Mouse (Mus musculus) adrenal gland (tissue): ENCODE data around the gene Fam167b.

Experiments used
- intact Hi-C: fragments of 180-260 bp; cut with DNase I; formaldehyde crosslinking; loops from one replicate; pipeline ENCODE4 v1.15.1; 2025

Fam167b gene

GRCm38 (mm10) chr4:129609139-129609631, 30.8 kb upstream of the Fam167b start:
- intact Hi-C loops, result loop anchor here (10.0 kb wide), 1 partner anchor 64 kb away; the partner anchor contains the start of gene Hdac1

DNA sequence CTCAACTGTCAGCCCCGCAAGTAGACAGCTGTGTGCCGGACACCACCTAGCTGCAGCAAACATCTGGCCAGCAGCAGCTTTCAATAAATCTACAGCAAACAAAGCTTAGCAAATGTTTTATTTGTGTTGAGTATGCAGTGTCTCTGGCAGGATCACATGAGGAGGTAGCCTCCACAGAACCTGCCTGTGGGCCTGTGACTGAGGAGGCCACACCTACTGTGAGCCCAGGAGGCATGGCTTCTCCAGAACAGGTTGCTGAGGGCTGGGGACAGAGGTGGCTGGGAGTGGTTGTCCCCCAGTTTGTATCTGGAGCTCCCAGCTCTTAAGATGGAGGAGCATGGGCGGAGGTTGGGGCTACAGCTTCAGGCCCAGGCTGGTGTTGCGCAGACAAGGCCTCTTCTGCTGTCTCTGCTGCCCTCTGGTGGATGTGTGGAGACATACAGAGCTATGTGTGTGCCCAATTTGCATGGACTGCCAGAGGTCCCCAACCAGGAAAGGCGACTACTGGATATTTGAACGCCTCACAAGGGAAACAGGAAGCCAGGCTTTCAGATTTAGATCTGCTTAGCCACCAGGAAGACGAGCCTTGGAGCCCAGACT, 30.2 kb upstream of the Fam167b start:
- intact Hi-C loops, result loop anchor here (10.0 kb wide), 1 partner anchor 64 kb away; the partner anchor contains the start of gene Hdac1

DNA sequence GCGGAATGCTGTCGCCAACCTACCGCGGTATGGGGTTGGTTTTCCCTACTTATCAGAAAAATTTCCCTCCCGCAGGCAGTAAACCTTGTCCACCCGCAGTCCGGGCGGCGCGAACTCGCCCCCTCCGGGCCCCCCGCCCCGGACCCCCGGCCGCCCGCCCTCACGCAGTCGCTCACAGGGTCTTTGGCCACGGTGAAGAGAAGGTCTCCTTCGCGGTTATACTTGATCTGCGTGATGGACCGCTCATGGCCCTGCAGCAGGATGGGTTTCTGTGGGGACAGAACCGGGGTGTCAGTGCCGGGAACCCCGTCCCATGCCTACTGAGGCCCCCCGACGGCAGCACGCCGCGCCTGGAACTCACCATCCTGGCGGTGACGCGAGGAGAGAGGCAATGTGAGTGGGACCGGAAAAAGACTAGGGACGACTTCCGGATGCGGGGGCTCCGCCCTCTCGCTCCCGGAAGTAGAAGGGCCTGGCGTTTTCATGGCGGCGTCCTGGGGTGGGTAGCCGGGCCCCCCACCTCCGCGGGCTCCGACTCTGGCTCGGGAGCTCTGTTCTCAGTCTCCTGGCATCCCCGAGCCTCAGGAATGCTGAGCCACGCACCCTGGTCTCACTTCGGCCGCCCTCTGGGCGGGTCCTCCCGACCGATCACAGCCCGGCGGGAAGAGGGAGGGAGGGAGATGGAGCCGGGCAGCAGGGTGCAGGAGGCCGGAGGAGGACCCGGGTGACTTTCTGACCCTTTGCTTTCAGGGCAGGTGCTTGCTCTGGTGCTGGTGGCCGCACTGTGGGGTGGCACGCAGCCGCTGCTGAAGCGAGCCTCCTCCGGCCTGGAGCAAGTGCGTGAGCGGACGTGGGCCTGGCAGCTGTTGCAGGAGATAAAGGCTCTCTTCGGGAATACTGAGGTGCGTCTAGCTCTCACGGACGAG, 22.1 kb upstream of the Fam167b start, which contains the start of the genes Eif3i and Tmem234:
TSS of gene Eif3i (minus strand) at position 416 of the 926 bp plus-strand sequence.
TSS of gene Tmem234 (plus strand) at position 436 of the 926 bp plus-strand sequence.
- intact Hi-C loops, result loop anchor here (10.0 kb wide), 1 partner anchor 56 kb away; the partner anchor contains the start of gene Hdac1

GRCm38 (mm10) chr4:129588865-129589264, 10.5 kb upstream of the Fam167b start:
- intact Hi-C loops, result no loop called here

- intact Hi-C loops, result no loop called here
These were observed 8.6 kb upstream of the Fam167b start for GRCm38 (mm10) chr4:129586943-129587342.

GRCm38 (mm10) chr4:129585773-129586172, 7.4 kb upstream of the Fam167b start:
- intact Hi-C loops, result no loop called here

DNA sequence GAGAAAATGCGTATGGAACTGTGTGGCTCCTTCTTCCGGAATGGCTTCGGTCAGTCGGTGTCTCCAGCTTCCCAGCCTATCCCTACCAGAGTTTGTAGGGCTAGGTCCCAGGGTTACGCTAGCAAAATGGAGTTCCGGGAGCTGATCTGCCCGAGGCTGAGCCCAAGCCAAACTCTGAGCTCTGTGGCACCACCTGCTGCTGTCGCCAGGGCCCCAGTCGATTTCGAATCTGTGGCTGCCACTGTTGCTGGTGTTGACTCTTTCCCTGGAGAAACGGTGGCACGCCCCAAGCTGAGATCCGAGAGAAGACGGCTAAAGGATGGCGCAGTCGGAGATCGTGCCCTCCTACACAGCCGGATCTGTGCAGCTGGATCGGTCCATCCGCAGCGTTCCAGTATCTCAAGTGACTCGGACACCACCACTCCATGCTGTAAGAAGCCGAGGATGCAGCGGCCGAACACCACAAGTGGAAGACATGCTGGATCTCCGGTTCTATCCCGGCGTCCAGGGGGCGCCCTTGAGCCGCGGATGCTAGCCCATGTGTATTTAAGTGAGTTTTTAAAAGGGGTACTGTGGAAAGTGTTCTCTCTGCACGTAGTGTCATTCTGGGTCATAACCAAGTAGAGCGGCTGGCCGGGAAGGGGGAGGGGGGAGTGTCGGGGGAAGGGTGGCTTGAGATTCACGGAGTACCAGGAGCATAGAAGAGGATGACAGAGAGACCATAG, 6.7 kb upstream of the Fam167b start:
- intact Hi-C loops, result no loop called here

DNA sequence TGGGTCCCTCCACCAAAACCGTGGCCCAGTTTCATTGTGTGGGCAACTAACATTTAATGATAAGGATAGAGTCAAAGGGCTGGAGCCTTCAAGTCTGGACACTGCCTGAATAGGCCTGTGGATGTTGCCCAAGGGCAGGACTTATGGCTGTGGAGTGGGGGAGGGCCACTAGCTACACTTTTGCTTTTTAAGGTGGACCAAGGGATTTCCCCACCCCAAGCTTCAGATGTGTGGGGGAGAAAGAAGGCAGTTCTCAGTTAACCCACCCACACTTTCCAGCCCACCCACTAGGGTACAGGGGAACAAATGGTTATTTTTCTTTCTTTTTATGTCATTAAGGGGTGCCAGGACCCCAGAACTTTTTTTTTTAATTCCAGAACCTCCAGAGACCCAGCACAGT, 6.0 kb upstream of the Fam167b start:
- intact Hi-C loops, result no loop called here

DNA sequence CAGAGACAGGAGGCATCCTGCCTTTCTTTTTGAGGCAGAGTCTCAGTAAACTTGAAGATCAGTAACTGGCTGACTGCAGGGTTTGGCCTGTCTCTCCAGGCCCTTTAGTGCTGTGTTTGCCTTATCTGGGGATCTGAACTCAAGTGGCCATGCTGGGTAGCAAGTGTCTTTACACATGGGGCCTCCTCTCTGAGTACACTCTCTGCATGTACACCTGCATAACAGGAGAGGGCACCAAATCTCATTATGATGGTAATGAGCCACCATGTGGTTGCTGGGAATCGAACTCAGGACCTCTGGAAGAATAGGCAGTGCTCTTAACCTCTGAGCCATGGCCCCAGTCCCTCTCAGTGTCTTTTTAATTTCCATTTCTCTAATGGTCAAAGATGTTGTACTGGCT, 3.9 kb upstream of the Fam167b start:
- intact Hi-C loops, result no loop called here

- intact Hi-C loops, result no loop called here
These were observed 2.0 kb upstream of the Fam167b start for GRCm38 (mm10) chr4:129580347-129580746.

DNA sequence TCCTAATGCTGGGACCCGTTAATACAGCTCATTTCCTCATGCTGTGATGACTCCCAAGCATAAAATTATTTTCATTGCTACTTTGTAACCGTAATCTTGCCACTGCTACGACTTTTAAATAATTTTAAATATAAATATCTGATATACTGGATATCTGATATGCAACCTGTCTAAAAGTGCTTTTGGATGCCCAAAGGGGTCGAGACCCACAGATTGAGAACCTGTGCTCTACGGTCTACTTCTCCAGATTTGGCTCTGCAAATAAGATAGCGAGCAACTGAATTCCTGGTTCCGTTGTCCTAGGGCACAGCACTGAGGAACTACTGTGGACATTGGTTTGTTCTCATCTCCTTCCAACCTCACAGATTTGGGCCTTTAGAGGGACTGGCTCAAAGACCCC, 661 bp downstream of the Fam167b start:
- intact Hi-C loops, result loop anchor here (5.0 kb wide), 1 partner anchor 35 kb away; the partner anchor contains the start of gene Dcdc2b

DNA sequence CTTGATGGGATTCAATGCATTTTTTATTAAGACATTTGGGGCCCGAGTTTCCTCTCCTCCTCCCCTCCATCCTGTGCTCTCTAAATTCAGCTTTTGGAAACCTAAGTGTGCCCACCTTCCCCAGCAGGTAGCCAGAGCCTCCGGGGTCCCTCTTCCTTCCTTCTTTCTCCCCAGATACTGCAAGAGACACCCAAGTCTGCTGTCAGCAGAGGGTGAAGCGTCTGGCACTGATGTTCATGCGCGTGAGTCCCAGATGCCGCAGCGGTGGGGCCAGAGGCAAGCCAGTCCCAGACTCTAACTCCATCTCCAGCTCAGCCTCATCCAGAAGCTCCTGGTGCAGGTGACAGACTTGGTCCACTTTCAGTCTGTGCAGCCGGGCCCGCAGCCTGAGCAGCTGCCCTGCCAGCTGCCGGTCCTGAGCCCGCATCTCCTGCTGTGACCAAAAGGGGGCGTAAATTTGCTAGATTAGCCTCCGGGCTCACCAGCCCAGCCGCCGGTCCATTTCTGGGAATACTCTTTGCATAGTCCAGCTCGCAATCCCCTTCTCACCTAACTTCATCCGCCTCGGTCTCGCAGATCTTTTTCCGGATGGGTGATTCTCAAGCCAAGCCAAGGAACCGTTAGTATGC, 1.4 kb downstream of the Fam167b start:
- intact Hi-C loops, result loop anchor here (5.0 kb wide), 1 partner anchor 35 kb away; the partner anchor contains the start of gene Dcdc2b

DNA sequence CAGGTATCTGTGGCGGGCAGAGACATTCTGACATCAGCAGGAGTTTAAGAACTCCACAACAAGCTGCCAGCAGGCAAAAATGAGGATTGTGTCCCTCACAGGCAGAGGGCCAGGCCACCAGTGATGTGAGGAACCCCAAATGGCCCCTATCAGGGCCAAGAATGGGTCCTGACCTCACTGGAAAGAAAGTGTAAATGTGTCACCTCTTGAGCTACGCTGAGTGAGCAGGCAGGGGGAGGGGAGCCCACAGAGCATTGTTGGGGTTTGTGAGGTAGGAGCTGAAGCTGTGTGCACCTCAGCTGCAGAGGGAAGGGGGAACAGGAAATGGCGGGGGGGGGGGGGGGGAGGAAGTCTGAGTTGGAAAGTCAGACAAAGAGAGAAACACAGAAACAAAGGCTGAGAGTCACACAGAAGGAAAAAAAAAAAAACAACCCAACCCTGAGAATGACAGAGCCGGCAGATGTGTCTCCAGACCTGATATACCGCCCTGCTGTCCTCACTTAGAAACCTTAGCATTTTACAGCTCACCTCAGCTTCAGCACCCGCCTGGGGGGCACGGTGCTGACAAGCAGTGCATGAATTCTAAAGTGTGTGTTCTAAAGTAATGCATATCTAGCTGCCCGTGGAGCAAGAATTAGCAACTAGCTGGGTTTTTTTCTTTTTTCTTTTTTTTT, 3.0 kb downstream of the Fam167b start:
- intact Hi-C loops, result loop anchor here (5.0 kb wide), 1 partner anchor 37 kb away; the partner anchor contains the start of gene Dcdc2b

DNA sequence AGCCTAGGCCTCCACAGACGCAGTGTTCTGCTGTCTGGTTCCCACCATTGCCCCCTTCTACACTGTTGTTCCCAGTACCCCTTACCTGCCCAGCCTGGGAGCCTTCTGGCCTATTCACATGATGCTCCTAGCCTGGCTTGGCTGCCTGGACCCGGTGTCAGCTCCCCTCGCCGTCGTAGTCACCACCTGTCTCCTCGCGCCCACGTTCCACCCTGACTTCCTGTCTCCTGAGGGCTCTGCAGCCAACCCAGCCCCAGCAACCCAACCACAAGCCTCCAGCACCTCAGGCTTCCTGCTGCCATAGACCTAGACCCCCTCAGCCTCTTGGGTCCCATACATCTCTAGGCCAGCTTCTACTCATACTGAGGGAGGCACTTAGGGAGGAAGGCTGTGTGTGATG, 4.9 kb downstream of the Fam167b start, which contains the start of gene Lck:
TSS of gene Lck (minus strand) at position 212 of the 400 bp plus-strand sequence.
- intact Hi-C loops, result no loop called here

GRCm38 (mm10) chr4:129573093-129573370, 5.3 kb downstream of the Fam167b start:
- intact Hi-C loops, result no loop called here

DNA sequence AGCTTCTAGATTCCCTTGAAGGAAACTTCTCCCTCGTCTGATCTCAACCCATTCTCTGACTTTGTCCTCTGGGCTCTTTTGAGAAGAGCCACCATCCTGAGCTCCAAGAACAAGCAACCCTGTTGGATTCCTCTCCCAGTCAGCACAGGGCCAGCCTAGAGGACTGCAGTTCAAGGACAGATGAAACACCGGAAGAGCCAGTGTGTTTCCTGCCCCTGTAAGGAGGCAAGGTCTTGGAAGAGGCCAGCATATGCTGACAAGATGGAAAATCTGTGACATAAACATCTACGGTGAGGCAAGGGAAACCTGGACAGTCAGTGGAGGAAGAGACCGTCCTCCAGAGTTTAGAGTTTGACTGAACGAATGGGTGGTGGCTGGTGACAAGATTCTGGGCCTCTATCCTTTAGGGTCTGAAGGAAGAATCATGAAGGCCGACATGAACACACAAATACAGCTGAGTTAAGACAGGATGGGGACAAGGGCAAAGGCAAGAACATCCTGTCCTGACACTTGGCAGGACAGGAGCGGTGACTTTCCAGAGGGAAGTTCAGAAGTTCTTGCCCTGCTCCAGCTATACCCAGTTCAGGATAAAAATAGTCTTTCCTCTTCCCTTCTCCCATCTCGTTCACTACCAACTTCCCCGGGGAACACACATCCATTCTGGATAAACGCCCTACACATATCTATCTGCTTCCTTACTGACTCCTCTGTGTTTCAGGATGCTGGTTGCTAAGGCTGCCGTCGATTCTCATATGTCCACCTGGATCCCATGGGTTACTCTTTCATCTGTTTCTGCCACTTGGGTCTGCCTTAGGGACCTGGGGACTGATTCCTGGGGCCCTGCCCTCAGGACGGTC, 5.9 kb downstream of the Fam167b start:
- intact Hi-C loops, result no loop called here

- intact Hi-C loops, result no loop called here
These were observed 6.7 kb downstream of the Fam167b start for GRCm38 (mm10) chr4:129571551-129572084.

GRCm38 (mm10) chr4:129570028-129570427, 8.3 kb downstream of the Fam167b start:
- intact Hi-C loops, result no loop called here

GRCm38 (mm10) chr4:129568366-129568765, 10.0 kb downstream of the Fam167b start:
- intact Hi-C loops, result no loop called here
